Mouse (Mus musculus): ENCODE data around the gene Mbnl3. TPM values are rescaled to one million over a fixed set of nuclear protein-coding genes. Genes with fewer than 3 reads are reported as not detected.

The Mbnl3 gene
- total RNA-seq (2018; cell fraction: chromatin; rRNA removed): 1 to 10 TPM in 1 of 26 experiments, under 1 TPM in 20, not detected in 5; 0.17 to 1.4 (median 0.45) TPM
- total RNA-seq (2018; cell fraction: cytosol; rRNA removed): 1 to 10 TPM in 5 of 26 experiments, under 1 TPM in 21; 0.38 to 1.5 (median 0.70) TPM
- 1 to 10 TPM in 7 of 26 experiments, under 1 TPM in 19; 0.24 to 3.8 (median 0.61) TPM for total RNA-seq (2018; cell fraction: nucleus; rRNA removed)
- polyA plus RNA-seq (2018): 0.10 to 0.99 TPM (median 0.67 TPM) in 3 replicates

GRCm38 (mm10) chrX:51206432-51206831 is at the start of gene Mbnl3:
Mbnl3 (minus strand) TSS chrX:51206532.
- H3K27ac ChIP-seq: no peak within 1 kb of the TSS
- 57% methylated on average over 10 of the region's 11 CpGs for WGBS (ENCODE audit: missing documents)

GRCm38 (mm10) chrX:51205548-51206324 is 596 bp downstream of the Mbnl3 start:
- H3K36me3 ChIP-seq (ENCODE audit: inconsistent target): no peaks in the 10 kb centered on the region
- 28% methylated on average over 44 of the region's 79 CpGs for WGBS (ENCODE audit: missing documents)
- peak overlapping the region; percentile 13; the same call in 1 of the 2 replicates for H3K4me3 ChIP-seq (ENCODE audit: inconsistent target)
- no peak overlapping the region for H3K27ac ChIP-seq
- H3K79me2 ChIP-seq (ENCODE audit: inconsistent target): no peaks in the 10 kb centered on the region

More at GRCm38 (mm10) chrX:51206432-51206831, at the start of gene Mbnl3:
- Histone ChIP-seq H3K4me3 (ENCODE audit: inconsistent target) (peak within 1 kb of the TSS; percentile 13; the same call in 1 of the 2 replicates), H3K79me2 (ENCODE audit: inconsistent target) (no peaks in the 10 kb centered on the region), H3K36me3 (ENCODE audit: inconsistent target) (no peaks in the 10 kb centered on the region)

- Histone ChIP-seq H3K79me2 (ENCODE audit: inconsistent target) (no peaks in the 10 kb centered on the region), H3K36me3 (ENCODE audit: inconsistent target) (no peaks in the 10 kb centered on the region), H3K27ac (no peak overlapping the region), H3K4me3 (ENCODE audit: inconsistent target) (peak overlapping the region; percentile 49)
- 19% methylated on average over 35 of the region's 67 CpGs for WGBS (ENCODE audit: missing documents)
These were observed 1.4 kb downstream of the Mbnl3 start for GRCm38 (mm10) chrX:51204626-51205547.

- H3K36me3 ChIP-seq (ENCODE audit: inconsistent target): no peaks in the 10 kb centered on the region
- H3K4me3 ChIP-seq (ENCODE audit: inconsistent target): no peak overlapping the region
- H3K27ac ChIP-seq: no peak overlapping the region
- H3K79me2 ChIP-seq (ENCODE audit: inconsistent target): no peaks in the 10 kb centered on the region
These were observed 9.3 kb downstream of the Mbnl3 start for GRCm38 (mm10) chrX:51197012-51197411.

- Histone ChIP-seq H3K4me3 (ENCODE audit: inconsistent target) (no peak overlapping the region), H3K79me2 (ENCODE audit: inconsistent target) (no peaks in the 10 kb centered on the region), H3K36me3 (ENCODE audit: inconsistent target) (no peaks in the 10 kb centered on the region), H3K27ac (no peak overlapping the region)
- 57% methylated on average over 2 of the region's 2 CpGs for WGBS (ENCODE audit: missing documents)
These were observed 34.4 kb downstream of the Mbnl3 start for GRCm38 (mm10) chrX:51171914-51172313.

- 88% methylated on average over 5 of the region's 6 CpGs for WGBS (ENCODE audit: missing documents)
- H3K4me3 ChIP-seq (ENCODE audit: inconsistent target): no peak overlapping the region
- H3K27ac ChIP-seq: no peak overlapping the region
- no peaks in the 10 kb centered on the region for H3K79me2 ChIP-seq (ENCODE audit: inconsistent target)
- H3K36me3 ChIP-seq (ENCODE audit: inconsistent target): no peaks in the 10 kb centered on the region
These were observed 34.9 kb downstream of the Mbnl3 start for GRCm38 (mm10) chrX:51171413-51171812.

GRCm38 (mm10) chrX:51170404-51170803 is 35.9 kb downstream of the Mbnl3 start:
- Histone ChIP-seq H3K4me3 (ENCODE audit: inconsistent target) (no peak overlapping the region), H3K79me2 (ENCODE audit: inconsistent target) (no peaks in the 10 kb centered on the region), H3K36me3 (ENCODE audit: inconsistent target) (no peaks in the 10 kb centered on the region), H3K27ac (no peak overlapping the region)
- 86% methylated on average over 1 of the region's 1 CpGs for WGBS (ENCODE audit: missing documents)

GRCm38 (mm10) chrX:51169476-51170045 is 36.8 kb downstream of the Mbnl3 start:
- Histone ChIP-seq H3K27ac (no peak overlapping the region), H3K79me2 (ENCODE audit: inconsistent target) (no peaks in the 10 kb centered on the region), H3K36me3 (ENCODE audit: inconsistent target) (no peaks in the 10 kb centered on the region), H3K4me3 (ENCODE audit: inconsistent target) (no peak overlapping the region)
- WGBS (ENCODE audit: missing documents): 69% methylated on average over 5 of the region's 5 CpGs

GRCm38 (mm10) chrX:51167976-51168375 is 38.4 kb downstream of the Mbnl3 start:
- Histone ChIP-seq H3K27ac (no peak overlapping the region), H3K36me3 (ENCODE audit: inconsistent target) (no peaks in the 10 kb centered on the region), H3K79me2 (ENCODE audit: inconsistent target) (no peaks in the 10 kb centered on the region), H3K4me3 (ENCODE audit: inconsistent target) (no peak overlapping the region)
- WGBS (ENCODE audit: missing documents): 100% methylated on average over 3 of the region's 3 CpGs

GRCm38 (mm10) chrX:51164766-51165165 is 41.6 kb downstream of the Mbnl3 start:
- 95% methylated on average over 4 of the region's 5 CpGs for WGBS (ENCODE audit: missing documents)
- Histone ChIP-seq H3K36me3 (ENCODE audit: inconsistent target) (no peaks in the 10 kb centered on the region), H3K27ac (no peak overlapping the region), H3K79me2 (ENCODE audit: inconsistent target) (no peaks in the 10 kb centered on the region), H3K4me3 (ENCODE audit: inconsistent target) (no peak overlapping the region)

GRCm38 (mm10) chrX:51148436-51148835 is 57.9 kb downstream of the Mbnl3 start:
- WGBS (ENCODE audit: missing documents): 83% methylated on average over 4 of the region's 4 CpGs
- H3K27ac ChIP-seq: no peak overlapping the region
- no peaks in the 10 kb centered on the region for H3K36me3 ChIP-seq (ENCODE audit: inconsistent target)
- H3K79me2 ChIP-seq (ENCODE audit: inconsistent target): no peaks in the 10 kb centered on the region
- H3K4me3 ChIP-seq (ENCODE audit: inconsistent target): no peak overlapping the region

- Histone ChIP-seq H3K4me3 (ENCODE audit: inconsistent target) (no peak overlapping the region), H3K36me3 (ENCODE audit: inconsistent target) (no peaks in the 10 kb centered on the region), H3K79me2 (ENCODE audit: inconsistent target) (no peaks in the 10 kb centered on the region), H3K27ac (no peak overlapping the region)
- WGBS (ENCODE audit: missing documents): 56% methylated on average over 3 of the region's 4 CpGs
These were observed 60.0 kb downstream of the Mbnl3 start for GRCm38 (mm10) chrX:51146351-51146750.

- 26% methylated on average over 3 of the region's 3 CpGs for WGBS (ENCODE audit: missing documents)
- Histone ChIP-seq H3K27ac (no peak overlapping the region), H3K4me3 (ENCODE audit: inconsistent target) (no peak overlapping the region)
These were observed 66.3 kb downstream of the Mbnl3 start for GRCm38 (mm10) chrX:51140055-51140454.

GRCm38 (mm10) chrX:51131325-51131724 is 75.0 kb downstream of the Mbnl3 start:
- no peak overlapping the region for H3K4me3 ChIP-seq (ENCODE audit: inconsistent target)
- no peak overlapping the region for H3K27ac ChIP-seq
- H3K79me2 ChIP-seq (ENCODE audit: inconsistent target): no peaks in the 10 kb centered on the region
- no peaks in the 10 kb centered on the region for H3K36me3 ChIP-seq (ENCODE audit: inconsistent target)
- WGBS (ENCODE audit: missing documents): 90% methylated on average over 3 of the region's 3 CpGs

More at GRCm38 (mm10) chrX:51140055-51140454, 66.3 kb downstream of the Mbnl3 start:
- Histone ChIP-seq H3K79me2 (ENCODE audit: inconsistent target) (no peaks in the 10 kb centered on the region), H3K36me3 (ENCODE audit: inconsistent target) (no peaks in the 10 kb centered on the region)

Data from macrophage (primary cell).